7 mouse cellular contexts compared by ENCODE assay signal in genomic region chr4:27965046-27965681, GRCm38 (mm10).
A peak's percentile ranks its signal among the peaks of the same experiment; 100 is the strongest.
DNase-seq lines count a peak whose midpoint lies in the region.

No protein-coding gene starts in this region.

- peak; percentile 40 for DNase-seq in layer of hippocampus, adult 11-12 months (ENCODE audit: low spot score)
- no peak for DNase-seq in layer of hippocampus, postnatal 25 days (ENCODE audit: extremely low spot score in 1 of 2, low spot score in 1 of 2)
- peak; percentile 33 for DNase-seq in embryo, embryonic 9.5 days (ENCODE audit: extremely low spot score)
- DNase-seq in kidney, postnatal 10 days: peak; percentile 26
- peak; percentile 66 to 69 for DNase-seq in right cerebral cortex, postnatal 10 days (ENCODE audit: low spot score in 2 of 2)
- no peak for DNase-seq in cerebellum, adult 8-10 months
- no peak for DNase-seq in liver

Comparison
In these comparisons a context has a peak if more than half of its experiments do, and no peak if none do; other contexts are left out.
1. DNase-seq: peak in layer of hippocampus, adult 11-12 months (single experiment), embryo, embryonic 9.5 days (single experiment), kidney, postnatal 10 days (single experiment) and right cerebral cortex, postnatal 10 days (2 of 2); none in layer of hippocampus, postnatal 25 days (0 of 2), cerebellum, adult 8-10 months (single experiment) and liver (single experiment).